Mouse (Mus musculus): ENCODE results near the gene Vmn1r36.
"Not testable (repeated sequence)": the region's sequence is repeated elsewhere in the genome, so short reads cannot be mapped to it uniquely, and the experiment has no call there.

Gene Vmn1r36

DNA sequence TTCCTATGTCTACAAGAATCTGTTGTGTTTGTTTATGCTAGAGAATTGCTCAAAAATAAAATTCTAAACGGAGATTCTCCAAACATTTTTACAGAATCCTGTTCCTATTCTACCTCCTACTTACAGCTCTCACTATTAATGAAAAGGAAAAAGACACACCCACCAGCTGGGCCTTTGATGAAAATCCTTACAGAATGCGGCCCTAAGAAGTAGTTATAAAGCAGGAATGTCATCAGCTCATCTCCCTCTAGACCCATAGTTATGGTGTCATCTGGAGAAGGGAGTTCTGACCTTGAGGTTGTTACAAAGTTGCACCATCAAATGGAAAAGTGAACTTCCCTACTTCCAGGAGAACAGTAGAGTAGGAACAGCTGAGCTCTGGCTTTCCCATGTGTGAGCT, at the start of gene Vmn1r36:
Gene Vmn1r36 (minus strand): TSS at position 101 of the 400 bp plus-strand sequence.
- DNase-seq (ENCODE audit: low read depth, low spot score), result not testable (repeated sequence)

DNA sequence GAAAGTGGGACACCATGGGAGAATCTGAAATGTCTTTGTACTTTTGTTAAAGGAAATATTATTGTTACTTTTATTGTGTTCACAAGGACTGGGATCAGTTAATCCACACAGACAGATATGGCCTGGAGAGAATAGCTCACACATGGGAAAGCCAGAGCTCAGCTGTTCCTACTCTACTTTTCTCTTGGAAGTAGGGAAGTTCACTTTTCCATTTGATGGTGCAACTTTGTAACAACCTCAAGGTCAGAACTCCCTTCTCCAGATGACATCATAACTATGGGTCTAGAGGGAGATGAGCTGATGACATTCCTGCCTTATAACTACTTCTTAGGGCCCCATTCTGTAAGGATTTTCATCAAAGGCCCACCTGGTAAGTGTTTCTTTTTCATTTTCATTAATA, 10.1 kb upstream of the Vmn1r36 start, which contains the start of gene Vmn1r37:
Gene Vmn1r37 (plus strand): TSS at position 301 of the 400 bp plus-strand sequence.
- not testable (repeated sequence) for DNase-seq (ENCODE audit: low read depth, low spot score)

- no peak for DNase-seq (ENCODE audit: low read depth, low spot score)
These were observed 5.1 kb downstream of the Vmn1r36 start for GRCm38 (mm10) chr6:66713854-66714253.

DNA sequence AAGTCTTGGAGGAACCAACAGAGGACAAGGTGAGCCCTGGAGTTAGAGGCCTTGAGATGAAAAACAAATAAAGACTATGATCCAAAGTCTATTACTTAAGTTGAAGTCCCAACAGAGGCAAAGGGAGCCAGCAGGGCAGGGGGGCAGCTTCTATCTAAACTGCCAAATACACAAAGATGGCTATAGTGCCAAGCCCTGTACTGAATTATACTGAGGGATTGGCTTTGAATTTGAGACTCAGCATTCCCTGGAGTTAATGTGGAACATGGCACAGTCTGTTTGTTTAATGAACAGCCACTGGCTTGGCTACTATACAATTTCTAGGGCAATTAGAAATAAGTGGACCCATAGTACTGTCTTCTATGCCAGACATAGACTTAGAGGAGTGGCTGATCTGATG, 10.1 kb downstream of the Vmn1r36 start:
- no peak for DNase-seq (ENCODE audit: low read depth, low spot score)

DNA sequence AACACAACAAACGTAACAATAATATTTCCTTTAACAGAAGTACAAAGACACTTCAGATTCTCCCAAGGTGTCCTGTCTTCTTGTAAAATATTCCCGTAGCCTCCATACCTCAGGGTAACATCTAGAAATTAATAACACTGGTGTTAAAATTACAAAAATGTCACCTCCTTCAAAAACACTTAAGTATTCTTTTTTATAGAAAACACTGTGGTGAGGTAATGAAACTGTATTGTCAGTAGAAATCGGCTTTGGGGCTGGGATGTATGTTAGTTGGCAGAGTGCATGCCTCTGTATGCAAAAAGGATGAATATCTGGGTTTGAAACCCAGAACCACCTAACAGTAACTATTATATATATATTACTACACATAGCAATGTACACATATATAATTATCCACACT, 33.2 kb downstream of the Vmn1r36 start, which contains the start of gene Vmn1r35:
Gene Vmn1r35 (minus strand): TSS at position 101 of the 400 bp plus-strand sequence.
- DNase-seq (ENCODE audit: low read depth, low spot score), result no peak
